Mouse (Mus musculus): ENCODE results near the gene Ptprd. TPM values are rescaled to one million over a fixed set of nuclear protein-coding genes. Genes with fewer than 3 reads are reported as not detected.

Gene Ptprd
- polyA plus RNA-seq, 1 experiment from 2014 or later, result 66.9 TPM

DNA sequence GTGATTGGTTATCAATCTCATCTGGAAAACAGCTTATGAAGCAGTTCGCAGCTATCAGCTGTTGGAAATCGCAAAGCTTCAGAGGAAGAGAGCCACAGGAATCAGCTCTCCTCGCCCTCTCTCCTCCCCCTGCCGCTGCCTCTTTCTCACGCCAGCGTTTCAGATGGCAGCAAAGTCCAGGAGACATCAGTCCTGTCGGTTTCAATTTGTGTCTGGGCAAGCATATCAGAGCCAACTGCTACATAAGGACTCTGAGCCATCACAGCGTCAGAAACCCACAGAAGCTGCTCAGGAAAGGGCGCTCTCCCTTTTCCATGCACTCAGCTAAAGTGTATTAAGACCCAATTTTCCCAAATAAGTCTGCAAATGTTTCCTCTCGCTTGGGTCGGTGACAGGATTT lies 1884.4 kb downstream of the Ptprd start:
- Histone ChIP-seq H3K27me3 (replicated peaks) (no peaks in the 10 kb centered on the region), H3K36me3 (no peaks in the 10 kb centered on the region), H3K4me1 (peaks cover 20% of the 10 kb centered on the region), H3K9ac (no peak overlapping the region), H3K27ac (no peak overlapping the region), H3K4me3 (no peak overlapping the region), H3K9me3 (no peaks in the 10 kb centered on the region), H3K4me2 (replicated peaks) (peak overlapping the region; percentile 23; the same call in 1 of the 2 replicates)
- 29% methylated on average over 11 of the region's 11 CpGs for WGBS
- no peak for ATAC-seq (ENCODE audit: low FRiP score, low read depth)

DNA sequence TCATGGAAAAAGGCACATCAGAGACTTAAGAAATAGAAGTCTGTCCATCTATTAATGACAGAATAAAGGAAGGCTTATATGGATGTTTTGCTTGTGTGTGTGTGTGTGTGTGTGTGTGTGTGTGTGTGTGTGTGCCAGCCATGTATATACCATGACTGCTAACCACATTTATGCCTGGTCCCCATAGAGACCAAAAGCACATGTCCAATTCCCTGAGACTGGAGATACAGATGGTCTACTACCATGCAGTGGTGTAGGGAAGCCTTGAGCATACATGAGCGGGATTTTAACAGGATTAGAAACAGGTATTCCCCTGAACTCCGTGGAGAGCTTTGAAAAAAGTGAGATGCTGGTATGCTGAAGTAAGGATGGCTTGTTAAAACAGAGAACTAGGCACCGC lies 1886.1 kb downstream of the Ptprd start:
- H3K27me3 ChIP-seq (replicated peaks), result no peaks in the 10 kb centered on the region
- H3K4me3 ChIP-seq, result no peak overlapping the region
- peaks cover 20% of the 10 kb centered on the region for H3K4me1 ChIP-seq
- H3K9ac ChIP-seq, result no peak overlapping the region
- ATAC-seq (ENCODE audit: low FRiP score, low read depth), result no peak
- no peaks in the 10 kb centered on the region for H3K36me3 ChIP-seq
- no peaks in the 10 kb centered on the region for H3K9me3 ChIP-seq
- WGBS, result 89% methylated on average over 3 of the region's 3 CpGs
- H3K4me2 ChIP-seq (replicated peaks), result no peak overlapping the region
- no peak overlapping the region for H3K27ac ChIP-seq

DNA sequence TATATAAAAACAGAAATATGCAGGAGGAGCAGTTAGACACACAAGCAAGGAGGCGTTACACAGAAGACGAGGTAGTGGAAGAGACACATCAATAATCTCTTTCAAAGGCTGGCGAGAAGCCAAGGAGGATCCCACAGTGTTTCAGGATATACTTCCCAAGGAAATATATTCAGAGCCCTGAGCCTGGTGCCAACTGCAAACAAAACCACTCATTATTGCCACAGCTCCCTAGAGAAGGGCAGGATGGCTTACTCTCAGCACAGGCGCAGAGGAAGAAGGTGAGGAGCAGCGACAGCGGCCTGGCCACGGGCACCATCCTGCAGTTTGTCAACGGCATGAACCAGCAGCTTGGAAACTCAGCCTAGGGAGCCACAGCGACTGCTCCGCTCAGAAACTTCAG lies 1886.8 kb downstream of the Ptprd start:
- Histone ChIP-seq H3K9ac (no peak overlapping the region), H3K27me3 (replicated peaks) (no peaks in the 10 kb centered on the region), H3K4me1 (peaks cover 20% of the 10 kb centered on the region), H3K9me3 (no peaks in the 10 kb centered on the region), H3K36me3 (no peaks in the 10 kb centered on the region), H3K4me3 (no peak overlapping the region), H3K27ac (no peak overlapping the region), H3K4me2 (replicated peaks) (no peak overlapping the region)
- WGBS, result 59% methylated on average over 10 of the region's 10 CpGs
- ATAC-seq (ENCODE audit: low FRiP score, low read depth), result peak; percentile 52; the same call in 1 of the 2 replicates

DNA sequence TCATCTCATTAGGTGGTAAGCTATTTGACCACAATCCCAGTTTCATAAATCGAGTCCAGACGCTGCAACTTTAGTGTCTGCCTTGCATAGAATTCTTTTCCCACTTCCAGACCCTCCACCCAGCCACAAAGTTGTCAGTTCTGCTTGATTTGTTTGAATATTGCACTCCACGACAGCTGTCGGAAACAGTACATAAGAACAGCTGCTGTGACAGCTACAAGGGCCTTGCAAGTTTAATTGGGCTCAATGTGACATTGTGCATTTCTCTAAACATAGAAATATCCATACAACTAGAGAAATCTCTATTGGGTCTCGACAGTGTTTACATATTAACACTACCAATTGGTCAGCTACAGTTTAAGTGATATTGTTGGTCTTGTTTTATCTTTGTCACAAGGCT lies 1887.3 kb downstream of the Ptprd start:
- WGBS, result 71% methylated on average over 5 of the region's 5 CpGs
- Histone ChIP-seq H3K27ac (no peak overlapping the region), H3K4me1 (peaks cover 20% of the 10 kb centered on the region)

DNA sequence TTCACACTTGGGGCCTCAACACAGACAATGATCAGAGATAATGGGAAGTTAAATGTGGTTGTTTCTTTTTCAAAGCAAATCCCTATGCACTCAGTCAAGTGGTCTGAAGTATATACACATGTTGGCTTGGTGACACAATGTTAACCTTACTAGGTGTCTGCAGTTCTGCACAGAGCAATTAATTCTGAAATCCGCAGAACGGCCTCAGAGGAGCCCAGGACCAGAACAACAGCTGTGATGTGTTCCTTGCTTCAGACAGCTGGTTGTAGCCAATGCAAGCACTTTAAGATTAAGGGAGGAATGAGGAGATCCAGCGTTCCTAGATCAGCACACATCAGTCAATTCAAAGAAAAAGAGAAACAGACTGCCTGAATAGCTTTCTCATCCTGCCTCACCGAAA lies 1891.9 kb downstream of the Ptprd start:
- Histone ChIP-seq H3K27ac (no peak overlapping the region), H3K4me2 (replicated peaks) (no peak overlapping the region), H3K27me3 (replicated peaks) (no peaks in the 10 kb centered on the region), H3K4me3 (no peak overlapping the region), H3K9me3 (no peaks in the 10 kb centered on the region), H3K9ac (no peak overlapping the region), H3K4me1 (peaks cover 8% of the 10 kb centered on the region), H3K36me3 (no peaks in the 10 kb centered on the region; the same call in 1 of the 2 replicates)
- ATAC-seq (ENCODE audit: low FRiP score, low read depth), result no peak
- 79% methylated on average over 4 of the region's 4 CpGs for WGBS

More for the DNA sequence above, 1887.3 kb downstream of the Ptprd start:
- no peak overlapping the region for H3K4me3 ChIP-seq
- no peak for ATAC-seq (ENCODE audit: low FRiP score, low read depth)
- no peak overlapping the region for H3K4me2 ChIP-seq (replicated peaks)
- no peaks in the 10 kb centered on the region for H3K9me3 ChIP-seq
- no peaks in the 10 kb centered on the region for H3K27me3 ChIP-seq (replicated peaks)
- no peak overlapping the region for H3K9ac ChIP-seq
- H3K36me3 ChIP-seq, result no peaks in the 10 kb centered on the region

DNA sequence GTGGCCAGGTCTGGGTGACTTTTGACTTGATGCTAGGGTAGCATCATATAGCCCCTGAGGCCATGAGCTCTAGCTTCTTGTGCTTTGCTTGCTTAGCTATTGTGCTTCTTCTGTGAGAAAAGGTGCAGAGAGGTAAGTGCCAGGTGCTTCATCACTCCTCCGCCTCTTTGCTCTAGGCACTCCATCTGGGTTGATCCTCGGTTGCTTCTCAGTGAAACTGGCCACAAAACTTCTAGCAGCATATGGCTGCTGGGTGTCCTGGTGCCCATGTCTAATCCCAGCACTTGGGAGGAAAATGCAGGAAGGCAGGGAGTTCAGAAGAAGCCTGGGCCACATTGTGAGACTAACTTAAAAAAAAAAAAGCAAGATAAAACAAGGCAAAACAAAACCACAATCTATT lies 1895.8 kb downstream of the Ptprd start:
- Histone ChIP-seq H3K4me1 (peaks cover 15% of the 10 kb centered on the region; the same call in 1 of the 2 replicates), H3K9me3 (no peaks in the 10 kb centered on the region), H3K4me3 (no peak overlapping the region), H3K9ac (no peak overlapping the region), H3K27ac (no peak overlapping the region), H3K36me3 (no peaks in the 10 kb centered on the region; the same call in 1 of the 2 replicates), H3K4me2 (replicated peaks) (no peak overlapping the region), H3K27me3 (replicated peaks) (no peaks in the 10 kb centered on the region)
- ATAC-seq (ENCODE audit: low FRiP score, low read depth), result no peak
- WGBS, result 87% methylated on average over 2 of the region's 2 CpGs

DNA sequence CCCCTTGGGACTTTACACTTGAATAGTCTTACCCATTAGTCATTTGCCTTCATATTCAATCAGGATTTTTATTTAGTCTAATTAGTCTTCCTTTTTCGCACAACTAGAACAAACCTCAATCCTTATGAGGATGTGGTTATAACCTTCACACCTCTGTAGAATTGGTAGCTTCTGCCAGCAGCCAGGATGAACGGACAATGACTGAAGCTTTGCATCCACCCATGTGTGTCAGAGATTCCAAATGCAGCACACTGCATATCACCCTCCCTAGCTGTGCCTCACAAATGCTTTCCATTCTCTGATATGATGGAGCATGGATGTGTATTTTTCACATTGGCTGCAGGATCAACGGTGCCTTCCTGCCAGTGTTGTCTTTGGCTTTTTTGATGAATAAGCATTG lies 1898.0 kb downstream of the Ptprd start:
- H3K27me3 ChIP-seq (replicated peaks), result no peaks in the 10 kb centered on the region
- no peak for ATAC-seq (ENCODE audit: low FRiP score, low read depth)
- H3K4me2 ChIP-seq (replicated peaks), result no peak overlapping the region
- H3K9me3 ChIP-seq, result no peaks in the 10 kb centered on the region
- 0 out of 2 replicates have a peak overlapping the region, but pooled peaks have one; percentile 8 for H3K27ac ChIP-seq
- WGBS, result 71% methylated on average over 3 of the region's 3 CpGs
- no peaks in the 10 kb centered on the region; the same call in 1 of the 2 replicates for H3K36me3 ChIP-seq
- no peak overlapping the region for H3K4me3 ChIP-seq
- no peak overlapping the region for H3K9ac ChIP-seq
- peaks cover 15% of the 10 kb centered on the region; the same call in 1 of the 2 replicates for H3K4me1 ChIP-seq

DNA sequence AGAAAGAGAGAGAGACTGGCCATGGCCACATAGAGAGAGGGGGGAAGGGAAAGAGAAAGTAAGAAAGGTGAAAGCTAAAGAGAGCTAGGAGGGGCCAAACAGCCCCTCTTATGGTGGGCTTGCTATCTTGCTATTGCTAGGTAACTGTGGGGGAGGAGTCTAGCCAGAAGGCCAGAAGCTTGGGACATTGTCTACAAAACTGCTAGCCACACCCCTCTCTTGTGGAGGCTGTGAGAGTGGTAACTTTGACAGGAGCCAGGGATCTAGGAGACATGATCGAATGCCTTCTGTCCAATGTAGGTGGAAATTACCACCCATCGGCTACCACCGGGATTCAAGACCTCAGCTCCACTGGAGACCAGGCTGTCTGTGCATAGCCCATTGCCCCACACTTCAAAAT lies 1899.2 kb downstream of the Ptprd start:
- no peaks in the 10 kb centered on the region for H3K9me3 ChIP-seq
- ATAC-seq (ENCODE audit: low FRiP score, low read depth), result no peak
- H3K36me3 ChIP-seq, result no peaks in the 10 kb centered on the region; the same call in 1 of the 2 replicates
- peaks cover 15% of the 10 kb centered on the region; the same call in 1 of the 2 replicates for H3K4me1 ChIP-seq
- WGBS, result 87% methylated on average over 3 of the region's 3 CpGs
- no peak overlapping the region for H3K4me2 ChIP-seq (replicated peaks)
- no peaks in the 10 kb centered on the region for H3K27me3 ChIP-seq (replicated peaks)
- no peak overlapping the region for H3K9ac ChIP-seq
- no peak overlapping the region for H3K27ac ChIP-seq
- no peak overlapping the region for H3K4me3 ChIP-seq

DNA sequence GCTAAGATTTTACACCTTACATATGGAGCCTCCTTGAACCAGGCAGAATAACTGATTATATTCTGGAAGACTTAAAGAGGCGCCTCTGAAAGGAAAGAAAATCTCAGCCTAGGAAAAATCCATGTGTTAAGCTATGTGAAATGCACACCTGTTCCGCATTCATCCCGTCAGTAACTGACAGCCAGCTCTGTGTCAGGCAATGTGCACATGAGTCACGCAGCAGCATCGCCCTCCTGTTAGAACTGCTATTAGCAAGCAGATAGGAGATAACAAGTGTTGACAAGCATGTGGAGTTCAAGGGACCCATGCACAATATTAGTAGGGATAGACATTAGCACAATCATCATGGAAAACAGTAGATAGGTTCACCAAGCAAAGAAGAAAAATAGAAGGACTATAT lies 1905.8 kb downstream of the Ptprd start:
- WGBS, result 92% methylated on average over 5 of the region's 5 CpGs
- Histone ChIP-seq H3K36me3 (no peaks in the 10 kb centered on the region), H3K27ac (no peak overlapping the region), H3K9me3 (no peaks in the 10 kb centered on the region), H3K9ac (no peak overlapping the region), H3K4me2 (replicated peaks) (no peak overlapping the region), H3K4me1 (no peaks in the 10 kb centered on the region), H3K27me3 (replicated peaks) (no peaks in the 10 kb centered on the region), H3K4me3 (no peak overlapping the region)
- no peak for ATAC-seq (ENCODE audit: low FRiP score, low read depth)

DNA sequence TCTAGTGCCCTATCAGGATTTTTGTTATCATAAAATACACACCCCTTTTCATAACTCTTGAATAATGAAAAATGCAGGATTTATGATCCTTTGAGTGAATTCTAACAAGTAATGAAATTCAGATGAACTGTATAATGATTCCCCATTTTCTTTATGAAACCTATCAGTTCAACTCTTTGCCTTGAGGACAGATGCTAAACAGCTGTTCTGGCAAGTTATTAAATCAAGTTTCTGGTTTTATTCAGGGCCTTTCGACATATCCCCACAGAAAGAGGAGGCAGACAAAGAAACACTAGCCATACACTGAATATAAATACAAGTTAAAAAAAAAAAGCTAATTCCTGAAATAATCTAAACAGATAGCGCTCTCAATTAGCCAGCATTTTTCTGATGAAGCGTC lies 1914.4 kb downstream of the Ptprd start:
- no peak overlapping the region for H3K27ac ChIP-seq
- no peak overlapping the region for H3K9ac ChIP-seq
- no peak for ATAC-seq (ENCODE audit: low FRiP score, low read depth)
- no peaks in the 10 kb centered on the region for H3K27me3 ChIP-seq (replicated peaks)
- H3K36me3 ChIP-seq, result no peaks in the 10 kb centered on the region
- no peaks in the 10 kb centered on the region for H3K4me1 ChIP-seq
- no peak overlapping the region for H3K4me2 ChIP-seq (replicated peaks)
- H3K4me3 ChIP-seq, result no peak overlapping the region
- H3K9me3 ChIP-seq, result no peaks in the 10 kb centered on the region
- 88% methylated on average over 3 of the region's 3 CpGs for WGBS

DNA sequence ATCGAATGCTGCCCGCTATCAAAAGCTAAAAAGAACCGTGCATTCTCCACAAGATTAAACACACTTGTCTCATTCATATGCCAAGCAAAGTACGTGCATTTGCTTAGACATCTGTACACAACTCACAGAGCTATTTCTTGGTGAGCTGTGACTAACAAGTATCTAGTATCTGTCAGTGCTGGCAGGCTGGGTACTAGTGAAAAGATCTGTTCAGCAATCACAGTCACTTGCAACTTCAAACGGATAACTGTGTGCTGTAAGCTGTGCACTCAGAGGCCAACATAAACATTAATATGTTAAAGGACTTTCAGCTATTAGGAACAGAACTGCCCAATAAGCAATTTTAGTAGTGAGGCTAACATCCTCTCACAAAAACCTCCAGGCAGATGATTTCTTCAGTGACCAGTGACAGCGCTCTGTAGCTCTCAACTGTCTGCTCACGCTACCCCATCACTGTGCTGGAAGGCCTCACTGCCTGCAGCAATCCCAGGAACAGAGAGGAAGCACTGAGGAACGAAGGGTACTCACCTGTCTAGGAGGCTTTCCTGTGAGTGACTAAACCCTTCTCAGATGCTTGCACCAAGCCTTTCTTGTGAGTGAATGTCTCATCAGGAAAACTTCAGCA lies 1918.9 kb downstream of the Ptprd start:
- Histone ChIP-seq H3K9me3 (no peaks in the 10 kb centered on the region), H3K27me3 (replicated peaks) (no peaks in the 10 kb centered on the region), H3K4me1 (0 out of 2 replicates have a peak, but pooled peaks cover 8% of the 10 kb centered on the region), H3K9ac (no peak overlapping the region), H3K36me3 (no peaks in the 10 kb centered on the region), H3K4me3 (no peak overlapping the region), H3K4me2 (replicated peaks) (no peak overlapping the region), H3K27ac (no peak overlapping the region)
- ATAC-seq (ENCODE audit: low FRiP score, low read depth), result no peak
- WGBS, result 86% methylated on average over 8 of the region's 8 CpGs

DNA sequence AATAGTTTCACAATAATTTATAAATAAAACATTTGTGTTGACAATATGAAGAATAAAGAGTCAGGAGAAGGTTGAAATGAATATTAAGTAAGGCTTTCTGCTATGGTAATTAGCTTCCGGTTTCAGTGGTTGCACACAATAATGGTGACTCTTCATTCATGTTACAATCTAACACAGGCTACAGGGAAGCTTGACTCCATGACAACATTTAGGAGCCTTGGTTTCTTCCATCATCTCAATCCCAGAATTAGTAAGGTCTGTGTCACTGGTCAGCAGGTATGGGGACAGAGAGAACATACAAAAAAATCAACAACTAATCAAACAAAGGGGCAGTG lies 1921.3 kb downstream of the Ptprd start:
- no peak overlapping the region for H3K4me2 ChIP-seq (replicated peaks)
- H3K27me3 ChIP-seq (replicated peaks), result no peaks in the 10 kb centered on the region
- H3K9ac ChIP-seq, result no peak overlapping the region
- H3K27ac ChIP-seq, result no peak overlapping the region
- ATAC-seq (ENCODE audit: low FRiP score, low read depth), result no peak
- no peak overlapping the region for H3K4me3 ChIP-seq
- 40% methylated on average over 1 of the region's 1 CpGs for WGBS
- H3K9me3 ChIP-seq, result no peaks in the 10 kb centered on the region
- H3K4me1 ChIP-seq, result 0 out of 2 replicates have a peak, but pooled peaks cover 15% of the 10 kb centered on the region
- H3K36me3 ChIP-seq, result no peaks in the 10 kb centered on the region

All from neural tube, embryonic 12.5 days (tissue).